In the genomic region with DNA sequence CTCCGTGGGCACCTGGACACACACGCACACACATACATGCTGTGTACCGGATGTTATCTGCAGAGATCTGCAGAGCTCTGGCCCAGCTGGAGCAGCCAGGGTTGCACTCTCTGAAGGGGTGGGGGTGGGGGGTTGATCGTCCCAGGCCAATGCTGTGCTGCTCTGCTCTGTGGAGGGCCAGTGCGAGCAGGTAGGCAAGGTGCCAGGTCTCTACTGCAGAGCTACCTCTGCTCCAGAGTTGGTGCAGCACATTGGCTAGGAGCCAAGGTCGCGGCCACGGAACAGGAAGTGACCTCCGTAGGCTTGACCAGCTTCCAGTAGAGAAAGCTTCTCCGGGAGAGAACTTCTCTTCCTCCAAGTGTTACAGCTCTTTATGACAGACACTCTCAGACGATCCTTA, we compare ENCODE assay signal across 8 mouse cellular contexts. TPM values are rescaled to one million over a fixed set of nuclear protein-coding genes. Genes with fewer than 3 reads are reported as not detected.
DNase-seq lines count a peak whose midpoint lies in the region; ATAC-seq and TF ChIP-seq lines count a peak whose summit lies in the region.

No protein-coding gene starts in this region.

- DNase-seq in CD4-positive helper T cell, adult 2 months (ENCODE audit: low read depth, low spot score), result peak; percentile 20
- peak; percentile 54 for DNase-seq in T-cell, adult 2 months (ENCODE audit: low spot score)
- DNase-seq in kidney, adult 9 months, result peak; percentile 95
- DNase-seq in lung, postnatal 0 days (ENCODE audit: low spot score), result peak; percentile 85
- no peak for DNase-seq in cerebellum, adult 9-10 months

- 5% methylated on average over 11 of the region's 11 CpGs for WGBS in lung, postnatal 0 days
- WGBS in stomach, embryonic 16.5 days, result 11% methylated on average over 11 of the region's 11 CpGs

- H3K27ac ChIP-seq in lung, postnatal 0 days (ENCODE audit: low read length), result peak overlapping the region; percentile 52
- H3K27ac ChIP-seq in stomach, embryonic 16.5 days (ENCODE audit: low read length), result peak overlapping the region; percentile 38

- H3K9ac ChIP-seq in lung, postnatal 0 days (replicated peaks; ENCODE audit: low read depth), result no peak overlapping the region
- H3K9ac ChIP-seq in stomach, embryonic 16.5 days (ENCODE audit: low read length), result 0 out of 2 replicates have a peak overlapping the region, but pooled peaks have one; percentile 33

- H3K4me1 ChIP-seq in lung, postnatal 0 days (ENCODE audit: insufficient read depth, low read depth, low read length), result peaks cover 17% of the 10 kb centered on the region
- peaks cover 12% of the 10 kb centered on the region for H3K4me1 ChIP-seq in stomach, embryonic 16.5 days (ENCODE audit: control insufficient read depth, insufficient read depth, low read length)

- no peaks in the 10 kb centered on the region for H3K9me3 ChIP-seq in lung, postnatal 0 days (ENCODE audit: low read length)
- H3K9me3 ChIP-seq in stomach, embryonic 16.5 days (replicated peaks; ENCODE audit: control insufficient read depth, low read length), result no peaks in the 10 kb centered on the region

- no peak for TF ChIP-seq EP300 in lung, postnatal 0 days (IDR thresholded peaks at IDR 0.05)

- TF ChIP-seq CTCF in lung, postnatal 0 days (IDR thresholded peaks at IDR 0.05), result no peak

- peak; percentile 85 for ATAC-seq in granulocyte monocyte progenitor cell, adult 5-6 weeks (replicated peaks; ENCODE audit: poor library complexity, severe bottlenecking)
- peak; percentile 77 for ATAC-seq in lung, postnatal 0 days
- ATAC-seq in stomach, embryonic 16.5 days (ENCODE audit: insufficient read depth, low FRiP score), result peak; percentile 78
- no peak for ATAC-seq in frontal cortex, adult (ENCODE audit: low TSS enrichment)

- no peaks in the 10 kb centered on the region for H3K27me3 ChIP-seq in lung, postnatal 0 days (replicated peaks; ENCODE audit: insufficient read depth, low read length)
- no peaks in the 10 kb centered on the region for H3K27me3 ChIP-seq in stomach, embryonic 16.5 days (ENCODE audit: control insufficient read depth, insufficient read depth, low read length)

- H3K4me3 ChIP-seq in lung, postnatal 0 days (ENCODE audit: low read depth, low read length), result no peak overlapping the region
- H3K4me3 ChIP-seq in stomach, embryonic 16.5 days (replicated peaks; ENCODE audit: low read length), result no peak overlapping the region

- no peaks in the 10 kb centered on the region for H3K36me3 ChIP-seq in lung, postnatal 0 days (ENCODE audit: insufficient read depth, low read length)
- H3K36me3 ChIP-seq in stomach, embryonic 16.5 days (ENCODE audit: control insufficient read depth, insufficient read depth, low read length), result no peaks in the 10 kb centered on the region

- peak overlapping the region; percentile 38 for H3K4me2 ChIP-seq in lung, postnatal 0 days (replicated peaks; ENCODE audit: low read depth, low read length)
- H3K4me2 ChIP-seq in stomach, embryonic 16.5 days (ENCODE audit: low read depth, low read length), result peak overlapping the region; percentile 36

RNA-seq across cellular contexts. Expression of a gene that starts 12.5 kb away (rescaled TPM):
- 24.0 and 26.9 TPM in 2 replicates for total RNA-seq in granulocyte monocyte progenitor cell, adult 5-6 weeks (2014; fragmentation: Nextera tagmentation)
- total RNA-seq in granulocyte monocyte progenitor cell, adult 5-6 weeks (2017), result 22.7 and 27.5 TPM in 2 replicates
- 151 and 177 TPM in 2 replicates for polyA plus RNA-seq in lung, postnatal 0 days (2015; fragmentation: Nextera tagmentation; extraction: Ambion mirVana)
- 155 and 157 TPM in 2 replicates for polyA plus RNA-seq in stomach, embryonic 16.5 days (2015; fragmentation: Nextera tagmentation; extraction: Ambion mirVana)

RNA-seq across cellular contexts. Expression of a gene that starts 33.9 kb away (rescaled TPM):
- 10.8 and 17.3 TPM in 2 replicates for total RNA-seq in granulocyte monocyte progenitor cell, adult 5-6 weeks (2014; fragmentation: Nextera tagmentation)
- total RNA-seq in granulocyte monocyte progenitor cell, adult 5-6 weeks (2017), result 12.6 and 13.0 TPM in 2 replicates
- 23.1 and 25.8 TPM in 2 replicates for polyA plus RNA-seq in lung, postnatal 0 days (2015; fragmentation: Nextera tagmentation; extraction: Ambion mirVana)
- 20.5 and 21.7 TPM in 2 replicates for polyA plus RNA-seq in stomach, embryonic 16.5 days (2015; fragmentation: Nextera tagmentation; extraction: Ambion mirVana)
